Mouse (Mus musculus): Measurements from ENCODE around the gene Podn. TPM values are rescaled to one million over a fixed set of nuclear protein-coding genes. Genes with fewer than 3 reads are reported as not detected.

The Podn gene
- polyA plus RNA-seq, 1 experiment from 2014 or later = 6.5 TPM

DNA sequence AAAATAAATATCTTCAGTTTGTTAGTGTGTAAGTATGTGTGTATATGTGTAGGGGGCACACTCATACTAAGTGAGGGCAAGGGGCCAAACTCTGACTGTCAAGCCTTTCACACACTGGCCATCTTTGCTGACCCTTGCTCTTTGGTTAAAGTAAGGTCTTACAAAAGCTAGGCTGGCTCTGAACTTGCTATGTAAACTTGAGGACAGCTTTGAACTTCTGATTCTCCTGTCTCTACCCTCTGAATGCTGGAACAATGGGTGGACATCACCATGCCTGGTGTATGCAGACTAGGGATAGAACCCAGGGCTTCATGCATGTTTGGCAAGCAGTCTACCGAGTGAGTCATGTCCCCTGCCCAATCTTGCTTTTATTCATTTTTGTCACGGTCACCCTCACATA, 20.2 kb upstream of the Podn start:
- H3K27ac ChIP-seq (ENCODE audit: low read depth, low read length) = no peak overlapping the region
- H3K4me2 ChIP-seq (replicated peaks; ENCODE audit: low read depth) = no peak overlapping the region
- 87% methylated on average over 2 of the region's 2 CpGs for WGBS
- H3K4me3 ChIP-seq (ENCODE audit: low read depth, low read length) = no peak overlapping the region
- no peaks in the 10 kb centered on the region for H3K4me1 ChIP-seq (replicated peaks; ENCODE audit: control insufficient read depth, insufficient read depth, low read length)
- TF ChIP-seq CTCF (IDR thresholded peaks at IDR 0.05; ENCODE audit: low read depth) = no peak
- no peaks in the 10 kb centered on the region for H3K9me3 ChIP-seq (ENCODE audit: control insufficient read depth)
- ATAC-seq = no peak
- H3K9ac ChIP-seq (ENCODE audit: low read depth, low read length) = no peak overlapping the region
- H3K27me3 ChIP-seq (replicated peaks; ENCODE audit: control insufficient read depth, insufficient read depth, low read length) = no peaks in the 10 kb centered on the region
- peaks cover 5% of the 10 kb centered on the region; the same call in 1 of the 2 replicates for H3K36me3 ChIP-seq (ENCODE audit: control insufficient read depth, insufficient read depth)

DNA sequence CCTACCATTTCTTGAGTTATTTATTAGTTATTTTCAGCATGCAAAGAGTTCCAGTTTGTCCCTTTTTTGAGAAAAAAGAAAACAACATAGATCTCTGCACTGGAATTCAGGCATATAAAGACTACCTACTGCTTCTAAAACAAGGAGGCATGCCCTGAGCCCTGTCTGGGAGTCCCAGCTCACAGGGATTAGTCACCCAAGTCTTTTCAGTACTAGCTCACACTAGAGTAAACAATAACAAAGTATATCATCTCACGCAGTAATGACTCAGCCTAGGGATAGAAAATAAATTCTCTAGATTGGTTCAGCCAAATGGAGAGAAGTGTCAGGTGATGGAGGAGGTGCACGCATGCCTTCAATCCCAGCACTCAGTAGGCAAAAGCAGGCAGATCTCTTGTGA, 14.5 kb upstream of the Podn start:
- Histone ChIP-seq H3K9ac (ENCODE audit: low read depth, low read length) (no peak overlapping the region), H3K27me3 (replicated peaks; ENCODE audit: control insufficient read depth, insufficient read depth, low read length) (no peaks in the 10 kb centered on the region), H3K4me3 (ENCODE audit: low read depth, low read length) (no peak overlapping the region), H3K4me1 (replicated peaks; ENCODE audit: control insufficient read depth, insufficient read depth, low read length) (no peaks in the 10 kb centered on the region), H3K4me2 (replicated peaks; ENCODE audit: low read depth) (no peak overlapping the region), H3K9me3 (ENCODE audit: control insufficient read depth) (no peaks in the 10 kb centered on the region), H3K27ac (ENCODE audit: low read depth, low read length) (no peak overlapping the region), H3K36me3 (ENCODE audit: control insufficient read depth, insufficient read depth) (peaks cover 20% of the 10 kb centered on the region; the same call in 1 of the 2 replicates)
- ATAC-seq = no peak
- whole genome bisulfite sequencing = 80% methylated on average over 2 of the region's 2 CpGs
- TF ChIP-seq CTCF (IDR thresholded peaks at IDR 0.05; ENCODE audit: low read depth) = no peak

DNA sequence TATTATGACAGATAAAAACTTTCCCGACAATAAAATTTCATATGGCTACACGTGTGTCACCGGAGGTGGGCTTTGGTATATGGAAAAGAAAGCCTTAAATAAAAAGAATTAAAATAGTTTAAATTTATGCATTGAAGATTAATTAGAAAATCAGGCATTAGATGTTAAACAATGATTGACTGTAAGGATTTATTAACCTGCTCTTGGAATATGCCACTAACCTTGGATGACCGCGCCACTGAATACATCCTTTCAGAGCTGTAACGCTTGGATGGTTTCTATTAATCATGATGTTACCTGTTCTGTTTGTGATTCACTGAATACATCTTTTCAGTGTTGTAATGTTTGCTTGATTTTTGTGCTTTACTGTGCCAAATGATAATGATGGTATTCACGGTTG, 13.5 kb upstream of the Podn start:
- Histone ChIP-seq H3K9ac (ENCODE audit: low read depth, low read length) (no peak overlapping the region), H3K36me3 (ENCODE audit: control insufficient read depth, insufficient read depth) (peaks cover 20% of the 10 kb centered on the region; the same call in 1 of the 2 replicates), H3K27me3 (replicated peaks; ENCODE audit: control insufficient read depth, insufficient read depth, low read length) (no peaks in the 10 kb centered on the region), H3K4me1 (replicated peaks; ENCODE audit: control insufficient read depth, insufficient read depth, low read length) (no peaks in the 10 kb centered on the region), H3K27ac (ENCODE audit: low read depth, low read length) (no peak overlapping the region), H3K9me3 (ENCODE audit: control insufficient read depth) (no peaks in the 10 kb centered on the region), H3K4me2 (replicated peaks; ENCODE audit: low read depth) (no peak overlapping the region), H3K4me3 (ENCODE audit: low read depth, low read length) (no peak overlapping the region)
- TF ChIP-seq CTCF (IDR thresholded peaks at IDR 0.05; ENCODE audit: low read depth) = no peak
- 94% methylated on average over 7 of the region's 7 CpGs for WGBS
- no peak for ATAC-seq

DNA sequence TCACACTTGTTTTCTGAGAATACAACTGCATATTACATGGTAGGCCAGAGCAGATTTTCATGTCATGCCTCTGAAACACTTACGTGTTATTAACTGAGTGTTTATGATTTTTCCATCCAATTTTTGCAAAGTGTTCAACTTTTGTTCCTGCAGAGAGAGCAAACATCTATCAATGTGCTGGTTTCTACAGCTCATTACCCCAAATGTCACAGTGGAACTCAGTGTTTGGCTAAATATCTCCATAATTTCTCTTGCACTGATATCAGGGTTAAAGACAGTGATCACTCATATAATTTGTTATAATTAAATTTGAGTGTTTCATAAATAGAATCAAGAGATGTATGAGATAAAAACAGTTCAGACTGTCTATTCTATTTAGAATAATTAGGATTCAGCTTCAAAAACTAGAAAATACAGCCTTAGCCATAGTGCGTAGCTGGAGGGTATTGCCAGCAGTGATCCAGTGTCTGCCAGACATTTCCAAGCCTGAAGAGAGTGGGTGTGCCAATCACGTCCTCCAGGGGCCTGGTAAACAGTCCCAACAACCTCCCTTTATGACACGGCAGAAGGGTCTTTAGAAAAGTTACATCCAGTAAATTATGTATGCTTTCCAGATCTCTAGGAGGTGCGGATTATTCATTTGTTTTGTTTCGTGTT, 3.4 kb downstream of the Podn start:
- 79% methylated on average over 6 of the region's 6 CpGs for WGBS
- Histone ChIP-seq H3K4me1 (replicated peaks; ENCODE audit: control insufficient read depth, insufficient read depth, low read length) (no peaks in the 10 kb centered on the region), H3K4me3 (ENCODE audit: low read depth, low read length) (no peak overlapping the region), H3K4me2 (replicated peaks; ENCODE audit: low read depth) (no peak overlapping the region), H3K9ac (ENCODE audit: low read depth, low read length) (no peak overlapping the region), H3K36me3 (ENCODE audit: control insufficient read depth, insufficient read depth) (peaks cover 12% of the 10 kb centered on the region), H3K9me3 (ENCODE audit: control insufficient read depth) (no peaks in the 10 kb centered on the region), H3K27me3 (replicated peaks; ENCODE audit: control insufficient read depth, insufficient read depth, low read length) (no peaks in the 10 kb centered on the region), H3K27ac (ENCODE audit: low read depth, low read length) (no peak overlapping the region)
- ATAC-seq = no peak
- no peak for TF ChIP-seq CTCF (IDR thresholded peaks at IDR 0.05; ENCODE audit: low read depth)

DNA sequence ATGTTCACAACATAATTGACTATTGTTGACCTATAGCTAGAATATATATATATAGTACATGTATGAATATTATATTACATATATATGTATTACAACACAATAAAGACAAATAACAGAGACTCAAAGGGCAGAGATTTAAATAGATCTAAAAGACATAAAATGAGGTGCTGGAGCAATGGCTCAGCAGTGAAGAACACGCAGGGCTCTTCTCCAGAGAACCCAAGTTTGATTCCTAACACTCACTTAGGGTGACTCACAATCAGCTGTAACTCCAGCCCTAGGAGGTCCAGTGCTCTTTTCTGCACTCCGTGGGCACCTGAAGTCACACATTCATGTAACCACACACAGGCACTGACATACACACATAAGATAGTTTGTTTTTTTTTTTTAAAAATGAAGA, 12.3 kb downstream of the Podn start:
- H3K27me3 ChIP-seq (replicated peaks; ENCODE audit: control insufficient read depth, insufficient read depth, low read length) = no peaks in the 10 kb centered on the region
- H3K4me2 ChIP-seq (replicated peaks; ENCODE audit: low read depth) = no peak overlapping the region
- no peak overlapping the region for H3K4me3 ChIP-seq (ENCODE audit: low read depth, low read length)
- H3K27ac ChIP-seq (ENCODE audit: low read depth, low read length) = no peak overlapping the region
- no peak for ATAC-seq
- WGBS = 91% methylated on average over 2 of the region's 2 CpGs
- H3K9me3 ChIP-seq (ENCODE audit: control insufficient read depth) = no peaks in the 10 kb centered on the region
- TF ChIP-seq CTCF (IDR thresholded peaks at IDR 0.05; ENCODE audit: low read depth) = no peak
- H3K36me3 ChIP-seq (ENCODE audit: control insufficient read depth, insufficient read depth) = no peaks in the 10 kb centered on the region
- no peak overlapping the region for H3K9ac ChIP-seq (ENCODE audit: low read depth, low read length)
- no peaks in the 10 kb centered on the region for H3K4me1 ChIP-seq (replicated peaks; ENCODE audit: control insufficient read depth, insufficient read depth, low read length)

DNA sequence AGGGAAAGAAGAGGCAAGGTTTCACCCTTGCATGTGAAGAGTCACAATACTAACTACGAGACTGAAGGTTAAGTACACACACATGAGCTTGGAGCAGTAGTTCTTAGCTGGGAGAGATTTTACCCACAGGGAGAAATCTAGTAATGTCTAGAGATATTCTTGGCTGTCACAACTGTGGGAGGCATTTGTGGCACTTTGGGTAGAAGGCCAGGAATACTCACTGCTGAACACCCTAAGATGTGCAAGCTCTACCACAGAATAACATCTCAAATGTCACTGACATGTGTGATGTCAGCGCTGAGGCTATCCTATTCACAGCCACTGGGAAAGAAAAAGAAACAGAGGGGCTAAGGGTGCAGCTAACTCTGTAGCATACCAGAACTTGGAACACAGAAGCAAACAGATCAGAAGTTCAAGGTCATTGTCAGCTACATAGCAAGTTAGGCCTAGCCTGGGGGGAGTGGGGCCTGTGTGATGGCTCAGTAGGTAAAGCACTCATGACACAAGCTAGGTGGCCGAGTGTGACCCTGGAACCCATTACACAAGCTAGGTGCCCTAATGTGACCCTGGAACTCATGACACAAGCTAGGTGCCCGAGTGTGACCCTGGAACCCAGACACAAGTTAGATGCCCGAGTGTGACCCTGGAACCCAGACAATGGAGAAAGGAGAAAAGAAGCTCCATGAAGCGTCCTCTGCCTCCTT, 13.1 kb downstream of the Podn start:
- WGBS = 81% methylated on average over 6 of the region's 6 CpGs
- no peak overlapping the region for H3K4me2 ChIP-seq (replicated peaks; ENCODE audit: low read depth)

More for the DNA sequence above, 13.1 kb downstream of the Podn start:
- TF ChIP-seq CTCF (IDR thresholded peaks at IDR 0.05; ENCODE audit: low read depth) = no peak
- Histone ChIP-seq H3K9ac (ENCODE audit: low read depth, low read length) (no peak overlapping the region), H3K27ac (ENCODE audit: low read depth, low read length) (no peak overlapping the region), H3K36me3 (ENCODE audit: control insufficient read depth, insufficient read depth) (no peaks in the 10 kb centered on the region), H3K4me3 (ENCODE audit: low read depth, low read length) (no peak overlapping the region), H3K4me1 (replicated peaks; ENCODE audit: control insufficient read depth, insufficient read depth, low read length) (no peaks in the 10 kb centered on the region), H3K27me3 (replicated peaks; ENCODE audit: control insufficient read depth, insufficient read depth, low read length) (no peaks in the 10 kb centered on the region), H3K9me3 (ENCODE audit: control insufficient read depth) (no peaks in the 10 kb centered on the region)
- no peak for ATAC-seq

All from intestine, postnatal 0 days (tissue).